Mouse (Mus musculus) B cell, adult 2 months (primary cell): ENCODE data around the gene Lrrtm4.

Experiments used
- DNase-seq, 2 experiments: peaks; one replicate each; pipeline ENCODE4 v3.0.0; 2022

The Lrrtm4 gene

GRCm38 (mm10) chr6:80331751-80332150, 313.1 kb downstream of the Lrrtm4 start:
- no peak for DNase-seq

- DNase-seq = no peak
Measured at GRCm38 (mm10) chr6:80352307-80352706, 333.6 kb downstream of the Lrrtm4 start.

GRCm38 (mm10) chr6:80357092-80357491, 338.4 kb downstream of the Lrrtm4 start:
- DNase-seq = no peak

GRCm38 (mm10) chr6:80363593-80363992, 344.9 kb downstream of the Lrrtm4 start:
- DNase-seq = no peak

- no peak for DNase-seq
Measured at GRCm38 (mm10) chr6:80366532-80366931, 347.9 kb downstream of the Lrrtm4 start.

- no peak for DNase-seq
Measured at GRCm38 (mm10) chr6:80389571-80389970, 370.9 kb downstream of the Lrrtm4 start.

- no peak for DNase-seq
Measured at GRCm38 (mm10) chr6:80406757-80407156, 388.1 kb downstream of the Lrrtm4 start.

- DNase-seq = no peak
Measured at GRCm38 (mm10) chr6:80440135-80440534, 421.5 kb downstream of the Lrrtm4 start.

- DNase-seq = no peak
Measured at GRCm38 (mm10) chr6:80470546-80470945, 451.9 kb downstream of the Lrrtm4 start.

- DNase-seq = no peak
Measured at GRCm38 (mm10) chr6:80476153-80476552, 457.5 kb downstream of the Lrrtm4 start.

GRCm38 (mm10) chr6:80545017-80545416, 526.3 kb downstream of the Lrrtm4 start:
- no peak for DNase-seq

- no peak for DNase-seq
Measured at GRCm38 (mm10) chr6:80549907-80550306, 531.2 kb downstream of the Lrrtm4 start.

GRCm38 (mm10) chr6:80553398-80553797, 534.7 kb downstream of the Lrrtm4 start:
- no peak for DNase-seq

GRCm38 (mm10) chr6:80554991-80555390, 536.3 kb downstream of the Lrrtm4 start:
- no peak for DNase-seq

- DNase-seq = no peak
Measured at GRCm38 (mm10) chr6:80577227-80577626, 558.5 kb downstream of the Lrrtm4 start.

- no peak for DNase-seq
Measured at GRCm38 (mm10) chr6:80582225-80582624, 563.5 kb downstream of the Lrrtm4 start.

GRCm38 (mm10) chr6:80589776-80590175, 571.1 kb downstream of the Lrrtm4 start:
- no peak for DNase-seq

GRCm38 (mm10) chr6:80619508-80619907, 600.8 kb downstream of the Lrrtm4 start:
- no peak for DNase-seq

GRCm38 (mm10) chr6:80622676-80623334, 604.1 kb downstream of the Lrrtm4 start:
- DNase-seq = no peak

GRCm38 (mm10) chr6:80625509-80625908, 606.8 kb downstream of the Lrrtm4 start:
- no peak for DNase-seq

- DNase-seq = no peak
Measured at GRCm38 (mm10) chr6:80662729-80663128, 644.1 kb downstream of the Lrrtm4 start.

GRCm38 (mm10) chr6:80664039-80664438, 645.4 kb downstream of the Lrrtm4 start:
- no peak for DNase-seq

- no peak for DNase-seq
Measured at GRCm38 (mm10) chr6:80704183-80704582, 685.5 kb downstream of the Lrrtm4 start.

- no peak for DNase-seq
Measured at GRCm38 (mm10) chr6:80720468-80720867, 701.8 kb downstream of the Lrrtm4 start.

- no peak for DNase-seq
Measured at GRCm38 (mm10) chr6:80733416-80733815, 714.7 kb downstream of the Lrrtm4 start.
